Mouse (Mus musculus) heart, adult 2 months (tissue): ENCODE measurements around the gene Elovl7. TPM values are rescaled to one million over a fixed set of nuclear protein-coding genes. Genes with fewer than 3 reads are reported as not detected.
A peak's percentile ranks its signal among the peaks of the same experiment; 100 is the strongest.

Source experiments
- DNase-seq, 2 experiments: peaks; one replicate each; pipeline ENCODE4 v3.0.0; 2021
- H3K27ac ChIP-seq: fragments of 200-600 bp; 2 replicates; pipeline ENCODE4 v1.8.1; 2022
- H3K27me3 ChIP-seq: fragments of 200-500 bp; 2 replicates; pipeline ENCODE4 v1.6.1; 2012; ENCODE audit warnings: mild to moderate bottlenecking, low read length, inconsistent platforms, mixed read lengths; ENCODE audit not compliant: control insufficient read depth, insufficient read depth
- H3K36me3 ChIP-seq: fragments of 200-500 bp; 2 replicates; pipeline ENCODE4 v1.6.1; 2012; ENCODE audit warnings: low read length, inconsistent platforms; ENCODE audit not compliant: control insufficient read depth, insufficient read depth
- H3K4me1 ChIP-seq: fragments of 200-500 bp; 2 replicates; pipeline ENCODE4 v1.6.1; 2011; ENCODE audit warnings: low read length; ENCODE audit not compliant: control insufficient read depth, insufficient read depth
- H3K4me3 ChIP-seq: fragments of 200-600 bp; 2 replicates; pipeline ENCODE4 v1.8.1; 2022
- H3K79me2 ChIP-seq: fragments of 200-500 bp; replicated peaks from 2 replicates; pipeline ENCODE4 v1.6.1; 2012; ENCODE audit warnings: mild to moderate bottlenecking, inconsistent platforms, low read length, moderate library complexity, mixed read lengths; ENCODE audit not compliant: control insufficient read depth, insufficient read depth
- H3K9ac ChIP-seq: fragments of 200-500 bp; 2 replicates; pipeline ENCODE4 v1.6.1; 2012; ENCODE audit warnings: low read depth, mild to moderate bottlenecking, control low read depth, inconsistent platforms, low read length, mixed read lengths
- CTCF ChIP-seq: fragments of 200-600 bp; IDR thresholded peaks from 2 replicates; pipeline ENCODE4 v1.8.1; 2022; ENCODE audit warnings: antibody characterized with exemption, mild to moderate bottlenecking, moderate library complexity
- EP300 ChIP-seq: fragments of 200-500 bp; IDR thresholded peaks from 2 replicates; pipeline ENCODE4 v1.6.1; 2011; ENCODE audit warnings: low read depth, low read length, control low read depth; ENCODE audit not compliant: insufficient read depth
- POLR2A ChIP-seq: fragments of 200-500 bp; IDR thresholded peaks from 2 replicates; pipeline ENCODE4 v1.6.1; 2011; ENCODE audit warnings: mild to moderate bottlenecking, low read depth, low read length, control low read depth; ENCODE audit not compliant: insufficient read depth
- WGBS: fragments of 180-500 bp; shearing (Covaris S2); methylation state at CpG from one replicate; pipeline ENCODE4 v1.1.7; 2018; 5-methylcytosine and 5-hydroxymethylcytosine counted together
- intact Hi-C: fragments of 180-260 bp; cut with DNase I; formaldehyde crosslinking; loops from one replicate; pipeline ENCODE4 v1.15.1; 2025
- polyA plus RNA-seq: library from polyadenylated mRNA; depleted of rRNA; stranded (reverse); fragments of >200 nt; gene quantifications from 2 replicates; pipeline ENCODE4 v1.2.3, GENCODE M21; 2012
- total RNA-seq, 2 experiments: library from RNA; stranded (reverse); gene quantifications; 2 replicates each; pipeline ENCODE4 v1.2.3; 2021

The Elovl7 gene
- total and polyA plus RNA-seq, 3 experiments, result 0.18 to 0.29 (median 0.20) TPM

- Histone ChIP-seq H3K27ac (no peak overlapping the region), H3K4me3 (no peak overlapping the region), H3K4me1 (no peaks in the 10 kb centered on the region; the same call in 1 of the 2 replicates), H3K9ac (no peak overlapping the region), H3K27me3 (peaks cover 5% of the 10 kb centered on the region), H3K36me3 (no peaks in the 10 kb centered on the region), H3K79me2 (no peaks in the 10 kb centered on the region)
- 0 out of 2 replicates have a peak, but pooled peaks have one; percentile 22 for TF ChIP-seq CTCF
- no peak for TF ChIP-seq EP300
- TF ChIP-seq POLR2A, result no peak
- DNase-seq, result no peak
- WGBS, result 22% methylated on average over 5 of the region's 5 CpGs
- intact Hi-C loops, result no loop called here
These were observed 86.2 kb downstream of the Elovl7 start for GRCm38 (mm10) chr13:108300346-108300950.

GRCm38 (mm10) chr13:108301411-108301810 is 87.2 kb downstream of the Elovl7 start:
- WGBS, result 82% methylated on average over 7 of the region's 7 CpGs
- Histone ChIP-seq H3K27me3 (peaks cover 5% of the 10 kb centered on the region), H3K9ac (no peak overlapping the region), H3K4me3 (no peak overlapping the region), H3K79me2 (no peaks in the 10 kb centered on the region), H3K36me3 (no peaks in the 10 kb centered on the region), H3K4me1 (no peaks in the 10 kb centered on the region; the same call in 1 of the 2 replicates), H3K27ac (no peak overlapping the region)
- no peak for DNase-seq
- no peak for TF ChIP-seq EP300
- no peak for TF ChIP-seq POLR2A
- no peak for TF ChIP-seq CTCF
- intact Hi-C loops, result no loop called here

GRCm38 (mm10) chr13:108302957-108303675 is 88.9 kb downstream of the Elovl7 start:
- no peak overlapping the region for H3K4me3 ChIP-seq
- H3K27me3 ChIP-seq, result peaks cover 5% of the 10 kb centered on the region
- intact Hi-C loops, result no loop called here
- 76% methylated on average over 7 of the region's 7 CpGs for WGBS
- no peaks in the 10 kb centered on the region for H3K36me3 ChIP-seq
- no peak for DNase-seq
- no peak overlapping the region for H3K27ac ChIP-seq
- H3K79me2 ChIP-seq, result no peaks in the 10 kb centered on the region
- H3K4me1 ChIP-seq, result no peaks in the 10 kb centered on the region; the same call in 1 of the 2 replicates
- H3K9ac ChIP-seq, result no peak overlapping the region
- no peak for TF ChIP-seq CTCF
- TF ChIP-seq EP300, result no peak
- TF ChIP-seq POLR2A, result no peak

GRCm38 (mm10) chr13:108303841-108304240 is 89.6 kb downstream of the Elovl7 start:
- DNase-seq, result no peak
- Histone ChIP-seq H3K36me3 (no peaks in the 10 kb centered on the region), H3K4me1 (no peaks in the 10 kb centered on the region; the same call in 1 of the 2 replicates), H3K9ac (no peak overlapping the region), H3K79me2 (no peaks in the 10 kb centered on the region), H3K27ac (no peak overlapping the region), H3K4me3 (no peak overlapping the region), H3K27me3 (peaks cover 5% of the 10 kb centered on the region)
- TF ChIP-seq CTCF (no peak), EP300 (no peak), POLR2A (no peak)
- 48% methylated on average over 1 of the region's 1 CpGs for WGBS
- intact Hi-C loops, result no loop called here

- DNase-seq, result no peak
- H3K9ac ChIP-seq, result no peak overlapping the region
- H3K27ac ChIP-seq, result no peak overlapping the region
- TF ChIP-seq CTCF (no peak), EP300 (no peak), POLR2A (no peak)
- no peak overlapping the region for H3K4me3 ChIP-seq
- WGBS, result 65% methylated on average over 2 of the region's 2 CpGs
- intact Hi-C loops, result no loop called here
- H3K79me2 ChIP-seq, result no peaks in the 10 kb centered on the region
- no peaks in the 10 kb centered on the region; the same call in 1 of the 2 replicates for H3K4me1 ChIP-seq
- H3K36me3 ChIP-seq, result no peaks in the 10 kb centered on the region
- H3K27me3 ChIP-seq, result peaks cover 3% of the 10 kb centered on the region
These were observed 90.5 kb downstream of the Elovl7 start for GRCm38 (mm10) chr13:108304680-108305079.
